Mouse (Mus musculus) adrenal gland (tissue): Measurements from ENCODE around the gene Slc12a6.
"Not testable (repeated sequence)": the region's sequence is repeated elsewhere in the genome, so short reads cannot be mapped to it uniquely, and the experiment has no call there.

Experiments
- intact Hi-C: fragments of 180-260 bp; cut with DNase I; formaldehyde crosslinking; loops from one replicate; pipeline ENCODE4 v1.15.1; 2025

Slc12a6 gene

GRCm38 (mm10) chr2:112261748-112262653 is 3.6 kb upstream of the Slc12a6 start, which contains the start of gene Nop10:
Gene Nop10, plus strand, starts transcription at chr2:112261926.
- intact Hi-C loops, result loop anchor here (10.0 kb wide), 2 partner anchors 73 to 193 kb away; partner anchors contain the start of gene Emc7

GRCm38 (mm10) chr2:112262779-112263295 is 2.8 kb upstream of the Slc12a6 start:
- intact Hi-C loops, result loop anchor here (10.0 kb wide), 2 partner anchors 72 to 192 kb away; partner anchors contain the start of gene Emc7

- intact Hi-C loops, result loop anchor here (10.0 kb wide), 2 partner anchors 70 to 190 kb away; partner anchors contain the start of gene Emc7
These were observed 1.3 kb upstream of the Slc12a6 start for GRCm38 (mm10) chr2:112264364-112264763.

DNA sequence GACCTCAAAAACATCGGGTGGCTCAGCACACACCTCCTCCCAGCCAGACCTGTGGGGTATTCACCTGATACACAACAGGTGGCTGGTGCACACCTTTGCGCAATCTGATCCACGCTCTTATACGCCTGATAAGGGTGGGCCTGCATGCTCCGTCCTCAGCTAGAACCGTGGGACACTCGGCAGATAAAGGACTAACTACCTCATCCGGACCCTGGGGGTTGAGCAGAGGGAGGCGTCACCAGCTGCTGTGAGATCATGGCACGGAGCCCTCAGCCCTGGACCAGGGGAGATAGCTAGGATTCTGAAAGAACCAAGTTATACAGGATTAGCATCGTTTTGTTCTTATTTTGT is 592 bp downstream of the Slc12a6 start, which contains the start of gene Gm21985:
TSS of gene Gm21985 (plus strand) at position 73 of the 351 bp plus-strand sequence.
- intact Hi-C loops, result loop anchor here (10.0 kb wide), 2 partner anchors 69 to 189 kb away; partner anchors contain the start of gene Emc7

DNA sequence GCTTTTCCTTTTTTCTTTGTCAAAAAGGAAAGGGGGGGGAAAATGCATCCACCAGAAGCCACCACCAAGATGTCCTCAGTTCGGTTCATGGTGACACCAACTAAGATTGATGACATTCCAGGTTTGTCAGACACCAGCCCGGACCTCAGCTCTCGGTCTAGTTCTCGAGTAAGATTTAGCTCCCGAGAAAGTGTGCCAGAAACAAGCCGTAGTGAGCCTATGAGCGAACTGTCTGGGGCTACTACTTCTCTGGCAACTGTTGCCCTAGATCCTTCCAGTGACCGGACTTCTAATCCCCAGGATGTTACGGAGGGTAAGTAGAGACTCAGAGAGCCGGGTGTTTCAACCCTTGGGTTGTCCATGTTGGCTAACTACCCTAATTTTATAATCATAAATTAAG is 1.2 kb downstream of the Slc12a6 start:
- intact Hi-C loops, result loop anchor here (10.0 kb wide), 2 partner anchors 68 to 188 kb away; partner anchors contain the start of gene Emc7

DNA sequence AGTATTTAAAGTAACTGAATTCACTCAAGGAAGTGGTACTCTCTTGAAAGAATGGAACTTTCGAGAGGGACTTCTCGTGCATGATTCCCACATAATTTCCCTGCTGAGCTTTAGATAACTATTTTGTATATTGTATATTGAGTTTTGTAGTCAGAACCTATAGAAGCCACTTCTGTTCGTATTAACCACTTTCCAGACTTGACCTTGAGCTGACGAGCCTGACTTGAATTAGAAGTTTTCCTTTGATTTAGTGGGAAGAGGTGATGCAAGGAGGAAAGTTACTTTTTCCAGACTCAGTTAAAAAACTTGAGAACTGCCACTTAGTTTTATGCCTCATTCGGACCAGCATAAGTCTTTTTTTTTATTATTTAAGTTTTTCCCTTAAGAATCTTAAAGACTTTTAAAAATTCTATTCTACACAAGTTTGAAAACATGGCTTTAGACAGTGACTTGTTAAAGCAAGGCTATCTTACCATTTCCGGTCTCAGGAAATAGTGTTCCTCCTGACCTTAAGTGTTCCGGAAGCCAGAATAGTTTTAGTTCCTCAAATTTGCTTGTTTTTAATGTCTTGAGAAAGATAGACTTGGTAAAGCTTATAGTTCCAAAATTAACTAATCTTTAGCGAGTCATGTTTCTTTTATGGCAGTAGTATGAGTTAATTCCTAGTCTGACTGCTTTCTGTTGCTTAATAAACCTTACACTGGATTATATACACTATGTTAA is 2.1 kb downstream of the Slc12a6 start:
- intact Hi-C loops, result loop anchor here (10.0 kb wide), 2 partner anchors 67 to 187 kb away; partner anchors contain the start of gene Emc7

- intact Hi-C loops, result no loop called here
These were observed 4.4 kb downstream of the Slc12a6 start for GRCm38 (mm10) chr2:112270011-112270410.

DNA sequence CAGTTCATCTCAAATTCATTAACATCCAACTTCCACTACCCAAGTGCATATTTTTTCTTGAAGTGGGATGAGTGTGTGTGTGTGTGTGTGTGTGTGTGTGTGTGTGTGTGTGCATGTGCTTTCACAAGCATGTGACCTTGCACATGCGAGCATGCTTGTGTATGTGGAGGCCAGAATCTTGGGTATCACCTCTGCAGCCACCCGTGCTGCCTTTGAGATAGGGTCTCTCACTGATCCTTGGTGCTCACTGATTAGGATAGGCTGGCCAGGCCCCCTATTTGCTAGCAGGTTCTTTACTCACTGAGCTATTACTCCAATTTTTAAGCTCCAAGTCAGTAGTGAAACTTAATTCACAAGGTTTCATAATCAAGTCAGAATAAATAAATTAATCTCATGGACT is 7.3 kb downstream of the Slc12a6 start:
- intact Hi-C loops, result no loop called here

GRCm38 (mm10) chr2:112273474-112273873 is 7.8 kb downstream of the Slc12a6 start:
- intact Hi-C loops, result no loop called here

GRCm38 (mm10) chr2:112276870-112277269 is 11.2 kb downstream of the Slc12a6 start:
- intact Hi-C loops, result no loop called here

DNA sequence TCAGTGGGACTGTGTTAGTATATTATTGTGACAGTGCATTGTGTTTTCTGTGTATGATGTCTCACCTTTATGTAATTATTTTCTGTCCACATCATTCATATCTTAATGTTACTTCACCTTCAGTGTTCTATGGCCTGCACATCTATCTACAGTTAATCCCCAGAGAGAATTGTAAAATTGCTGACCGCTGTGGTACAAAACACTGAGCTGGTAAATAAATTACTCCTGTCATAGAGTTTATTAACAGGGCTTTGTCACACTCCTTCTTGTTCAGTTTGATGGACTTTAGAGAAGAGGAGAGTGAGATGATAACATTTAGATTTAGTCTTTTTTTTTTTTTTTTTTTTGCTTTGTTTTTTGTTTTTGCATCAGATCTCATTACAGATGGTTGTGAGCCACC is 17.2 kb downstream of the Slc12a6 start:
- intact Hi-C loops, result no loop called here

DNA sequence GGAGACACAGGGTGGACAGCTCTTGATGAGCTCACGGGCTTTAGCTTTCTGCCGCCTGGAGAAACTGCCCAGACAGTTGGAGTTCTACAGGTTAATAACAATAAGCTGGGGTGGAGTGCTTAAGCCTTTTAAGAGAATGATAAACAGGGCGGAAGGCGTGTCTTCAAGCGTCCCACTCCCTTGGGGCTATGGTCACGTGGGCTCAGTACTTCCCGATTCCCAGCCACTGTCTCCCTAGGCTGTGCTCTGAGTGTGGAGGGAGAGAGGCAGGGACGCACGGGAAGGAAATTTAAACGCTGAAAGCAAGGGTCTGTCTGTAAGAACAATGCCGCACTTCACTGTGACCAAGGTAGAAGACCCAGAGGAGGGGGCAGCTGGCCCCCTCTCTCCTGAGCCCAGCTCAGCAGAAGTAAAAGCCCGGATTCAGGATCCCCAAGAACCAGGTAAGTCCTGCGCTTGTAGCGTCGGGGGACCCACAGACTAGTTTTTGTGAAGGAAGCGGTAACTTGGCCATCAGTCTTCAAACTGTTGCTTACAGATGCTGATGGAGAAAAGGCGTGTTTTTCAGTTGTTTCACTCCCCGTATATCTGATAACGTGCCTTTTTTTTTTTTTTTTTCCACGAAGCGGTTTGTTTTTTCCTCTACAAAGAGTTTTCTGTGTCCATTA is 18.9 kb downstream of the Slc12a6 start:
- intact Hi-C loops, result no loop called here

DNA sequence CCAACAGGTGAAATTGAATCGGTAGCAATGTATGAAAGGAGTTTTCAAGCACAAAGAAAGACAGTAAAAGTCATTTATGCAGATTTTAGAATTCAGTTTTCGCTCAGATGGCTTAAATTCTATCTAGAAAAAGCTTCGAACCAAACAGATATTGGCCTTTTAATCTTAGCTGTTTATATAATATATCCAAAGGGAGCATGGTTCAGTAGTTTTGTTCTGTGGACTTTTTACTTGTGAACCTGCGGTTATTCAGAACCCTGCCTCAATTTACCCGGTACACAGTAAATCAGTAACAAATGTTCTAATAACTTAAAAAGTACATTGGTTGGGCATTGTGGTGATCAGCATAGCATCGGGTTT is 19.4 kb downstream of the Slc12a6 start:
- intact Hi-C loops, result no loop called here

DNA sequence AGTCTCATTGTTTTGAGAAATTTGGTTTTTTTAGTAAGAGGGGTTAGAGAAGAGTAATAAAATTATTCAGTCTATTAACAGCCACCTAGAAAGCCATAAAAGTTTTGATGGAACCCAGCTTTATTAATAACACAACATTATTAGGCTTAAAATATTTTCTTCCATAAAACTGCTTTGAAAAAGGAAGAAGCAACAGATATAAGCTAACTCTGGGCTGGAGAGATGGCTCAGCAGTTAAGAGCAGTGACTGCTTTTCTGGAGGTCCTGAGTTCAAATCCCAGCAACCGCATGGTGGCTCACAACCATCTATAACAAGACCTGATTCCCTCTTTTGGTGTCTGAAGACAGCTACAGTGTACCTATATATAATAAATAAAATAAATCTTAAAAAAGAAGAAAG is 20.4 kb downstream of the Slc12a6 start:
- intact Hi-C loops, result not testable (repeated sequence)

- intact Hi-C loops, result no loop called here
These were observed 21.4 kb downstream of the Slc12a6 start for GRCm38 (mm10) chr2:112287059-112287458.

- intact Hi-C loops, result no loop called here
These were observed 23.9 kb downstream of the Slc12a6 start for GRCm38 (mm10) chr2:112289507-112289906.

DNA sequence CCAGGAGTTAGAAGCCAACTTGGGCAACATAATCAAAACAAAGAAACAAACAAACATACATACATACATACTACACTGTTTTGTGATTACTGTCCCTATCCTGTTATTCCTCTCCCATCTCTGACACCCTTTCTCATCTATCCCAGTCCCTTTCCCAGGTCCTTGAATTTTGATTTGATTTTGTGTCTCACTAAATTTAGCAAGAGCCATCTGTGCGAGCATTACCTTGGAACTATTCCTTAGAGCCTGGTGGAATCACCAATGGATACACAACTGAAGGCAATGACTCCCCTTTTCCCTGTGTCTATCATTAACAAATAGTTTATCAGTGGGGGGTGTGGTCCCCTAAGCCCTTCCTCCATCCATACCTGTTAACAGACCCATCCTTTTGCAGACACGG is 27.2 kb downstream of the Slc12a6 start:
- intact Hi-C loops, result no loop called here

DNA sequence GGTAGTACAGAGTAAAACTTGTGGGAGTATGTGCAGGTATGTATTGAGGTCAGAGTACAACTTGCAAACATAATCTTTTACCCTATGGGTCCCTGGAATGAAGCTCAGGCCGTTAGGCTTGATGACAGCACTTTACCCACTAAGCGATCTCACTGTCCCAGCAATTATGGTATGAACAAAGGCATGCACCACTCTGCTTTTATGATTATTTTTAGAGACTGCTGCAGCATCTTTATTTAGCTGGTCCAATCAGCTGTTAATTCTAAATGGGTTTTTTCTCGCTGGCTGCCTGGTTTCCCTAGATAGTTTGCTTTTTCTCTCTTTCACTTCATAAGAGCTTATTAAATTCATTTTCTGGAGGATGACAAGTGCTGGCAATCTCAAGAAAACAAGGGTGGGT is 30.6 kb downstream of the Slc12a6 start:
- intact Hi-C loops, result no loop called here

GRCm38 (mm10) chr2:112298221-112298620 is 32.6 kb downstream of the Slc12a6 start:
- intact Hi-C loops, result no loop called here

DNA sequence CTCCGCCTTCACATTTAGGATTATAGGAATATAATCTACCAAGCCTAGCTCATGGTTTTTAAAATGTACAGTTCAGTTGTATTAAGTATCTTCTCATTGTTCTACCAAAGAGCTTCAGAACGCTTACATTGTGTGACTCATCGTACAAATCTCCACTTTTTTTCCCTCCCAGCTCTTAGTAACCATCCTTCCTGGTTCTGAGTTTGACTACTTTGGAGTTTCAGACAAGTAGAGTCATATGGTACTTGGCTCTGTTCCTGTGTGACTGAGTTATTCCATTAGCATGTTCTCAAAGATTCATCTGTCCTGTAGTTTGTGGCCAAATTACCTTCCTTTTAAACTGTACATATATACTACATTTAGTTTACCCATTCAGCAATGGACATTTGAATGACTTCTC is 43.0 kb downstream of the Slc12a6 start:
- intact Hi-C loops, result no loop called here

DNA sequence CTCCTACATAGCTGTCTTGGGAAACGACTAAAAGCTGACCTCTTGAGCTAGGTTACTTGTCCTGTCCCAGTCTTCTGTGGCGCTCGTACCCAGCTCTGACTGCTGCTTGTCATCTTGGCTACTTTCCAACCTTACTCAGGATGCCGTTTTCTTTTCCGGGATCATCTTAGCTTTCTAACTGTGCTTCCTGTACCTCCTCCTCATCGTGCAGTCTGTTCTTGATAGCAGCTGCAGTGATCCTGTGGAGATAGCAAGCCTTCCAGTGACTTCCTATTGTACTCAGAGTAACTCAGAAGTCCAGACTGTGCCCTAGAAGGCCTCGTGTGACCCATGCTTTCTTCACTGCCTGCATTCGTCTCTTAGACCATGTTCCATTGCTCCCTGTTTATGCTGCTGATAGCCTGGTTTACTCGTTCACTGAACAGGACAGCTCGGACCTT is 43.6 kb downstream of the Slc12a6 start:
- intact Hi-C loops, result no loop called here
